Mouse (Mus musculus) MEL (cell line): ENCODE measurements around the gene Lmtk3.

ENCODE experiments used
- CTCF ChIP-seq, 3 experiments: IDR thresholded peaks in 2 of 3; conservative IDR thresholded peaks in 1 of 3; 2 replicates each; pipeline ENCODE4 v1.5.1; 2011 to 2012; ENCODE audit warnings: low read length in 3 of 3, low read depth in 2 of 3, mild to moderate bottlenecking in 2 of 3, improper control_type of control experiment in 1 of 3, inconsistent platforms in 1 of 3, mixed read lengths in 1 of 3, moderate library complexity in 1 of 3; ENCODE audit not compliant: control insufficient read depth in 1 of 3, insufficient read depth in 1 of 3, poor library complexity in 1 of 3, severe bottlenecking in 1 of 3
- MAFK ChIP-seq: IDR thresholded peaks from 2 replicates; pipeline ENCODE4 v1.6.1; 2011; ENCODE audit warnings: low read depth, mild to moderate bottlenecking, low read length, improper control_type of control experiment, borderline replicate concordance
- POLR2AphosphoS5 ChIP-seq: IDR thresholded peaks from 2 replicates; pipeline ENCODE4 v1.6.1; 2012; ENCODE audit warnings: low read depth, borderline replicate concordance, mild to moderate bottlenecking, inconsistent platforms, low read length, moderate library complexity, mixed read lengths
- SMC3 ChIP-seq: IDR thresholded peaks from 2 replicates; pipeline ENCODE4 v1.6.1; 2011; ENCODE audit warnings: low read depth, low read length, improper control_type of control experiment

DNA sequence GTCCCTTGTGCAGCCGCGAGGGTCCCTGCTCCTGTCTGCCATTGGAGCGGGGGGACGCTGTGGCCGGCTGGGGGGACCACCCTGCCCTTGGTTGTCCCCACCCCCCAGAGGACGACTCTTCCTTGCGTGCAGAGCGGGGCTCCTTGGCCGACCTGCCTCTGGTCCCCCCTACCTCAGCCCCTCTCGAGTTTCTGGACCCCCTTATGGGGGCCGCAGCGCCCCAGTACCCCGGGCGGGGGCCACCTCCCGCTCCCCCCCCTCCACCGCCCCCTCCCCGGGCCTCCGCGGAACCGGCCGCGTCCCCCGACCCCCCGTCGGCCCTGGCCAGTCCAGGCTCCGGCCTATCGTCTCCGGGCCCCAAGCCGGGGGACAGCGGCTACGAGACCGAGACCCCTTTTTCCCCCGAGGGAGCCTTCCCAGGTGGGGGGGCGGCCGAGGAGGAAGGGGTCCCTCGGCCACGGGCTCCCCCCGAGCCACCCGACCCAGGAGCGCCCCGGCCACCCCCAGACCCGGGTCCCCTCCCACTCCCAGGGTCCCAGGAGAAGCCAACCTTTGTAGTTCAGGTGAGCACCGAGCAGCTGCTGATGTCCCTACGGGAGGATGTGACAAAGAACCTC is 10.5 kb downstream of the Lmtk3 start:
- TF ChIP-seq POLR2AphosphoS5 (no peak), CTCF (IDR thresholded peaks at IDR 0.05 in 2 of 3, conservative IDR thresholded peaks at IDR 0.05 in 1 of 3; ENCODE audit: control insufficient read depth in 1 of 3, insufficient read depth in 1 of 3, low read depth in 2 of 3, low read length in 3 of 3, poor library complexity in 1 of 3, severe bottlenecking in 1 of 3) (no peak), SMC3 (no peak), MAFK (no peak)
